Mouse (Mus musculus): Measurements from ENCODE around the gene Pan3. TPM values are rescaled to one million over a fixed set of nuclear protein-coding genes. Genes with fewer than 3 reads are reported as not detected.

Pan3 gene
- polyA plus RNA-seq, 1 experiment from 2014 or later = 73.7 TPM

DNA sequence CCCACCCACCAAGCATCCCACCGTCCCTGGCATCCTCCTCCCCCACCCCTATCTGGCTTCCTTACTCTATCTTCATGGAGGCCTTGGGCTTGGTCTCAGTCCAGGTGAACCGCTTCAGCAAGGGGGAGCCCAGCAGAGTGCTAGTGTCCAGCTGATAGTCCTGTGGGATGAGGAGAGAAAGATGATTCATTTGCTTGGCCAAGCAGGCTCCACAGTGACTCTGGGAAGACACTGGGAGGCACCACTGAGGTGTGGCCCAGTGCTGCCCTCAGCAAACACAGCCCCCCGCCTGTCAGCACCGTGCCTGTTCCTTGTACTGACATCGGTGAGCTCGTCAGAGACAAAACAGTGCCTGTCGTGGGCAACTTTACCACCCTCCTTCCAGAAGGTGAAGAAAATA is 136.4 kb downstream of the Pan3 start:
- Histone ChIP-seq H3K27ac (no peak overlapping the region), H3K9ac (no peak overlapping the region), H3K27me3 (0 out of 2 replicates have a peak, but pooled peaks cover 3% of the 10 kb centered on the region), H3K4me2 (no peak overlapping the region), H3K4me3 (replicated peaks) (no peak overlapping the region), H3K9me3 (replicated peaks) (no peaks in the 10 kb centered on the region), H3K4me1 (peaks cover 14% of the 10 kb centered on the region), H3K36me3 (no peaks in the 10 kb centered on the region)
- no peak for ATAC-seq (replicated peaks; ENCODE audit: low FRiP score)
- 70% methylated on average over 7 of the region's 7 CpGs for WGBS

- 80% methylated on average over 7 of the region's 7 CpGs for whole genome bisulfite sequencing
- no peak for ATAC-seq (replicated peaks; ENCODE audit: low FRiP score)
Measured at GRCm38 (mm10) chr5:147572695-147573094, 142.7 kb downstream of the Pan3 start.

DNA sequence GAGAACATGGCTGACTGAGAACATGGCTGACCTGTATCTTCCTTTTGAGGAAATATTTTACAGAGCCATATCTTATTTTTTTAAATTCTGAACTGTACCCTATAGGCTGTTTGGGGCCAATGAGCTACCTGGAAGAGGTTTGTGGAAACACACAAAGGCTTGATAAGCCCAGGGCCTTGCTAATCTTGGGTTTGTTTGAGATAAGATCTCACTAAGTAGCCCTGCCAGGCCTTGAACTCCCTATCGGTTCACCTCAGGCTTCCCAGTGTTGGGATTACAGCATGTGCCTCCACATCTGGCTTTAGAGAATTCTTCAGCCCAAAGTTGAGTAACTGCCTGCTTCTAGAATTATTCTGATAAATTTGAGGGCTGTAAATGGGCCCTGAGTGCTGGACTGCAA is 143.6 kb downstream of the Pan3 start:
- Histone ChIP-seq H3K27ac (no peak overlapping the region), H3K4me1 (no peaks in the 10 kb centered on the region), H3K9me3 (replicated peaks) (no peaks in the 10 kb centered on the region), H3K9ac (no peak overlapping the region), H3K36me3 (no peaks in the 10 kb centered on the region), H3K4me2 (no peak overlapping the region), H3K27me3 (0 out of 2 replicates have a peak, but pooled peaks cover 2% of the 10 kb centered on the region), H3K4me3 (replicated peaks) (no peak overlapping the region)
- no peak for ATAC-seq (replicated peaks; ENCODE audit: low FRiP score)
- WGBS = 86% methylated on average over 1 of the region's 1 CpGs

More at GRCm38 (mm10) chr5:147572695-147573094, 142.7 kb downstream of the Pan3 start:
- Histone ChIP-seq H3K4me1 (no peaks in the 10 kb centered on the region), H3K27ac (no peak overlapping the region), H3K9ac (no peak overlapping the region), H3K27me3 (0 out of 2 replicates have a peak, but pooled peaks cover 2% of the 10 kb centered on the region), H3K9me3 (replicated peaks) (no peaks in the 10 kb centered on the region), H3K36me3 (no peaks in the 10 kb centered on the region), H3K4me3 (replicated peaks) (no peak overlapping the region), H3K4me2 (no peak overlapping the region)

GRCm38 (mm10) chr5:147574517-147574916 is 144.6 kb downstream of the Pan3 start:
- Histone ChIP-seq H3K9ac (no peak overlapping the region), H3K9me3 (replicated peaks) (no peaks in the 10 kb centered on the region), H3K36me3 (no peaks in the 10 kb centered on the region), H3K4me1 (no peaks in the 10 kb centered on the region), H3K27ac (no peak overlapping the region), H3K27me3 (0 out of 2 replicates have a peak, but pooled peaks cover 2% of the 10 kb centered on the region), H3K4me2 (no peak overlapping the region), H3K4me3 (replicated peaks) (no peak overlapping the region)
- peak; percentile 58; the same call in 1 of the 2 replicates for ATAC-seq (replicated peaks; ENCODE audit: low FRiP score)
- 69% methylated on average over 8 of the region's 8 CpGs for WGBS

DNA sequence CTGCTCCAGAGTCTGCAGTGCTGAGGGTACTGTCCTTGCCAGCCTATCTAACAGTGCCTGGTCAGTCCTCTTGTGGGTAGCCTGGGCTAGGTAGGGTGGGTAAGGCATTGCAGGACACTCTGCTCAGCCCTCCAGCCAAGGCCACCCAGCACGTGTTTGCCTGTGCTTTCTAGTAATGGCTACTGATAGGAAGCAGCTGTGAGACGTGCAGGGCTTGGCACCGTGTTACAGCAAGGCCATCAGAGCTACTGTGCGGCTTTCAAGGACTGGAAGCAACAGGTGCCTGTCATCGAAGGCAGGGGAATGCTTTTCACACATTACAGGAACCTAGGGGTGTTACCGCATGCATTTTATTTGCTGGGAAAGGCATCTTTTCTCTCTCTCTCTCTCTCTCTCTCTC is 147.0 kb downstream of the Pan3 start:
- no peaks in the 10 kb centered on the region for H3K9me3 ChIP-seq (replicated peaks)
- H3K36me3 ChIP-seq = no peaks in the 10 kb centered on the region
- 40% methylated on average over 6 of the region's 6 CpGs for WGBS
- no peak for ATAC-seq (replicated peaks; ENCODE audit: low FRiP score)
- no peaks in the 10 kb centered on the region for H3K4me1 ChIP-seq
- no peak overlapping the region for H3K4me2 ChIP-seq
- H3K9ac ChIP-seq = no peak overlapping the region
- 0 out of 2 replicates have a peak, but pooled peaks cover 2% of the 10 kb centered on the region for H3K27me3 ChIP-seq
- H3K27ac ChIP-seq = no peak overlapping the region
- no peak overlapping the region for H3K4me3 ChIP-seq (replicated peaks)

DNA sequence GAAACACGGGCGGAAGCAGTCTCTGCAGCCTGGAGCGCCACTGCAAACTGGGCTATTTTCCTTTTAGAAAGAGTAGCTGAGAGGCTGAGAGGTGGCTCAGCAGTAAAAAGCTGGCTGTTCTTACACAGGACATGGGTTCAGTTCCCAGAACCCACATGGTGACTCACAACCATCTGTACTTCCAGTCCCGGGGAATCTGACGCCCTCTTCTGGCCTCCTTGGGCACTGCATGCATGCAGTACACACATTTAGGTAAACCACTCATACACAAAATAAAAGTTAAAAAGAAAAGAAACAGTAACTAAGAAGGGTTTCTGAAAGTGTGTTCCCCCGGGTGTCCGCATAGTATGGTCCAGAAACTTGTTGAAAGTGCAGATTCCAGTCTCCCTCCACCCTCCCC is 149.2 kb downstream of the Pan3 start:
- H3K9ac ChIP-seq = no peak overlapping the region
- no peak overlapping the region for H3K4me3 ChIP-seq (replicated peaks)
- no peak for ATAC-seq (replicated peaks; ENCODE audit: low FRiP score)
- H3K27me3 ChIP-seq = 0 out of 2 replicates have a peak, but pooled peaks cover 2% of the 10 kb centered on the region
- H3K4me1 ChIP-seq = peaks cover 5% of the 10 kb centered on the region; the same call in 1 of the 2 replicates
- 93% methylated on average over 7 of the region's 7 CpGs for WGBS
- no peak overlapping the region for H3K4me2 ChIP-seq
- H3K9me3 ChIP-seq (replicated peaks) = no peaks in the 10 kb centered on the region
- H3K36me3 ChIP-seq = no peaks in the 10 kb centered on the region
- no peak overlapping the region for H3K27ac ChIP-seq

GRCm38 (mm10) chr5:147579691-147580090 is 149.7 kb downstream of the Pan3 start:
- ATAC-seq (replicated peaks; ENCODE audit: low FRiP score) = no peak
- Histone ChIP-seq H3K4me2 (no peak overlapping the region), H3K9ac (no peak overlapping the region), H3K9me3 (replicated peaks) (no peaks in the 10 kb centered on the region), H3K4me3 (replicated peaks) (no peak overlapping the region), H3K4me1 (peaks cover 7% of the 10 kb centered on the region; the same call in 1 of the 2 replicates), H3K36me3 (no peaks in the 10 kb centered on the region), H3K27me3 (0 out of 2 replicates have a peak, but pooled peaks cover 2% of the 10 kb centered on the region), H3K27ac (no peak overlapping the region)
- WGBS = 80% methylated on average over 8 of the region's 8 CpGs

DNA sequence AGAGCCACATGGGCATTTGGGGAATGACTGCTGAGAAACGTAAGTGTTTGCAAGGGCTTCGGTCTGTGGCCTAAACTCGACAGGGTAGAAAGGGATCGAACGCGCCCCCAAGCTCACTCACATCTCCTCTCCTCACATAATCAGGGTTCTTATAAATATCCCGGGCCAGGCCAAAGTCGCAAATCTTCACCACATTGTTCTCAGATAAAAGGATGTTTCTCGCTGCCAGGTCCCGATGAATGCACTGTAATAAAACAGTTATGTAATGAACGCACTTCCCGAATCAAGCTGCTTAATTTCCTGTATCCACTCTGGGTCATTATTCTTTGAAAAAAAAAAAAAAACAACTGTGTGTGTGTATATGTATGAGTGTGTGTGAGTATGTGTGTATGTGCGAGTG is 150.2 kb downstream of the Pan3 start:
- WGBS = 72% methylated on average over 13 of the region's 13 CpGs
- H3K4me3 ChIP-seq (replicated peaks) = no peak overlapping the region

DNA sequence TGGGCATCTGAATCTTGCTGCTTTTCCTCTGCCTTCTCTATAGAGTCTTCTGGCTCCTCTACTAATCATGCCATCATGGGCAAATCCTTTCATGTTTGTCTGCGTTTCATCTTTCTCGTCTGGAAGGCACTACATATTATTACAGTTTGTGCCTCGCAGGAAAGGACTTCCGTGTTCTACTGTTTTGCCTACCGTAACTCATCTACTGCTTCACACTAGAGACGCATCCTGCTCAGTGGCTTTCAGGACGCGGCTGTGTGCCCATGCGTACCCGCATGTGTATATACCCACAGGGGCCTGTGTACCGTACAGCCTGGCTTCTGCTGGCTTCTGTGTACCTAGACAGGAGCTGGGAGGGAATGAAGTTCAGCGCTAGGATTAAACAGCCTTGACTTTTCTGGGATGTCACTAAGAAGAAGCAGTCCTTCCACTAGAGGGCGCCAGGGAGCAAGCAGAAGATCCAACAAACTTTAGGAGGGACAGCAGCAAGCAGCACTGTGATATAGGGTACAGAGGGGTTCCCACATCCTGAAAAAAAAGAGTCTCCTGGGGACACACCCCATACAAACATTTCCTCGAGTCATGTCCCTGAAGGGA is 153.8 kb downstream of the Pan3 start:
- Histone ChIP-seq H3K36me3 (no peaks in the 10 kb centered on the region), H3K4me3 (replicated peaks) (no peak overlapping the region), H3K4me1 (peaks cover 7% of the 10 kb centered on the region; the same call in 1 of the 2 replicates), H3K4me2 (peak overlapping the region; percentile 41), H3K27ac (peak overlapping the region; percentile 38; the same call in 1 of the 2 replicates), H3K9ac (no peak overlapping the region), H3K9me3 (replicated peaks) (no peaks in the 10 kb centered on the region), H3K27me3 (no peaks in the 10 kb centered on the region)
- 0 out of 2 replicates have a peak, but pooled peaks have one; percentile 22 for ATAC-seq (replicated peaks; ENCODE audit: low FRiP score)
- 33% methylated on average over 14 of the region's 14 CpGs for WGBS

More for the DNA sequence above, 150.2 kb downstream of the Pan3 start:
- no peaks in the 10 kb centered on the region for H3K36me3 ChIP-seq
- no peak overlapping the region for H3K27ac ChIP-seq
- H3K4me2 ChIP-seq = no peak overlapping the region
- H3K9ac ChIP-seq = no peak overlapping the region
- H3K27me3 ChIP-seq = 0 out of 2 replicates have a peak, but pooled peaks cover 2% of the 10 kb centered on the region
- peaks cover 7% of the 10 kb centered on the region; the same call in 1 of the 2 replicates for H3K4me1 ChIP-seq
- ATAC-seq (replicated peaks; ENCODE audit: low FRiP score) = no peak
- no peaks in the 10 kb centered on the region for H3K9me3 ChIP-seq (replicated peaks)

DNA sequence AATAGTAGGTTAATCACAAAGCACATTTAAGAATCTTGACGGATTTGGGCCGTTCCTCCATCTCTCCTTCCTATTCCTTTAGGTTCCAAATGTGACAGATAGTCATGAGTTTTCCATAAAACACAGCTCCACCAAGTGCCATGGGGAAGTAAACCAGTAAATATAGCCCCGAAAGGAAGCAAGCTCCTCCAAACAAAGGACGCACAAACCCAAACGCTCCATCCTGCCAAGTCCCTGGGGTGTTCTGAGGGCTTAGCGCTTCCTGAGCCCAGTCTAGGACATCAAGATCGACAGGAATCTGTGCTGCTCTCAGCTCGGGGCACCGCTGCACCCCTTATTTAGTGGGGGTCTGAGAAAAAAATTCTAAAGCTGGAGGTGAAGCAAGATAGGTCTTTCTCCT is 154.7 kb downstream of the Pan3 start:
- Histone ChIP-seq H3K27me3 (no peaks in the 10 kb centered on the region), H3K4me2 (no peak overlapping the region), H3K4me1 (peaks cover 11% of the 10 kb centered on the region), H3K9me3 (replicated peaks) (no peaks in the 10 kb centered on the region), H3K27ac (peak overlapping the region; percentile 38), H3K4me3 (replicated peaks) (no peak overlapping the region), H3K9ac (no peak overlapping the region), H3K36me3 (no peaks in the 10 kb centered on the region)
- ATAC-seq (replicated peaks; ENCODE audit: low FRiP score) = no peak
- 67% methylated on average over 9 of the region's 9 CpGs for WGBS

DNA sequence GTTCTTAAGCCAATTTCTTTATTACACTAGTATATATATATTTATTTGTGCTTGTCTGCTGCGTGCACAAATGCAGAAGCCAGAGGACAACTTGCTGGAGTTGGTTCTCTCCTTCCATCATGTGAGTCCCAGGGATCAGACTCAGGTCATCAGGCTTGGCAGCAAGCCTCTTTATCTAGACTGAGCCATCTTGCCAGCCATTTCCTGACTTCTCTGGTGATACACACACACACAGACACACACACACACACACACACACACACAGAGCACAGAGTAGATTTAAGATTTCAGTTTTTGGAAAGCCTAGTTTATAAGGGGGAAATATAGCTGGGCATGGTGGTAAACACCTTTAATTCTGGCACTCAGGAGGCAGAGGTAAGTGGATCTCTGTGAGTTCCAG is 155.1 kb downstream of the Pan3 start:
- H3K27ac ChIP-seq = peak overlapping the region; percentile 38
- no peaks in the 10 kb centered on the region for H3K36me3 ChIP-seq
- H3K4me2 ChIP-seq = no peak overlapping the region
- no peak for ATAC-seq (replicated peaks; ENCODE audit: low FRiP score)
- peaks cover 15% of the 10 kb centered on the region for H3K4me1 ChIP-seq
- no peaks in the 10 kb centered on the region for H3K27me3 ChIP-seq
- no peak overlapping the region for H3K9ac ChIP-seq
- no peaks in the 10 kb centered on the region for H3K9me3 ChIP-seq (replicated peaks)
- no peak overlapping the region for H3K4me3 ChIP-seq (replicated peaks)
- 86% methylated on average over 1 of the region's 1 CpGs for WGBS

GRCm38 (mm10) chr5:147589814-147590213 is 159.9 kb downstream of the Pan3 start:
- H3K9me3 ChIP-seq (replicated peaks) = no peaks in the 10 kb centered on the region
- H3K27me3 ChIP-seq = no peaks in the 10 kb centered on the region
- no peaks in the 10 kb centered on the region for H3K36me3 ChIP-seq
- no peak overlapping the region for H3K4me3 ChIP-seq (replicated peaks)
- H3K4me2 ChIP-seq = peak overlapping the region; percentile 27
- H3K9ac ChIP-seq = no peak overlapping the region
- H3K4me1 ChIP-seq = peaks cover 12% of the 10 kb centered on the region
- peak; percentile 87 for ATAC-seq (replicated peaks; ENCODE audit: low FRiP score)
- peak overlapping the region; percentile 78 for H3K27ac ChIP-seq
- WGBS = 27% methylated on average over 12 of the region's 12 CpGs

All from kidney, embryonic 15.5 days (tissue).